ENCODE assay signal across 11 mouse cellular contexts in the genomic region with DNA sequence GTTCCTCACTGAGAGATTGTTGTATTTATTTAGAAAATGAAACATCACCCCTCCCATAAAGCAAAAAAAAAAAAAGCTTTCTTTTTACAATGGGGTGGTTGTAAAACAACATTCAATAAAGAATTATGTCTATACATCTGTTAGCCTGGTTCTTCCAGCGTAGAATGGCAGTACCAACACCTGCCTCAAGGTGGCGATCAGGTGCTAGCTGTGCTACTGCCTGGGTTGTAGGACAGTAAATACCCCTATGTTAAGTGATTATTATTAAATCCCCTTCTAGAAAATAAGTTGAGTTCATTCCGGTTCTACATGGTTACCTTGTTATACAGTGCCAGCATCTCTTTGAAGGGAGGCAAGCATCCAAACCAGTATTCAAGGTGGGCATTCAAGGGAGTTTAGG.
DNase-seq lines count a peak whose midpoint lies in the region; ATAC-seq and TF ChIP-seq lines count a peak whose summit lies in the region.
"Had no signal": no experiment of that assay in that cellular context is flagged by ENCODE, and none has a peak within 500 bp of the region (broad histone marks: within the 10 kb centered on the region; RNA-seq: fewer than 3 reads in every experiment).

No protein-coding gene starts in this region.

- intact Hi-C loops in heart, adult 2 months (cut with DNase I): loop anchor here (1.0 to 5.0 kb wide), 2 partner anchors 164 to 560 kb away; no protein-coding TSS in a partner anchor
- intact Hi-C loops in heart, postnatal 25 days (cut with DNase I): loop anchor here (2.0 to 10.0 kb wide), 2 partner anchors 164 to 368 kb away; a partner anchor contains a TSS
- intact Hi-C loops in left cerebral cortex, postnatal 4 days (cut with DNase I): no loop called here

- no peak for ATAC-seq in erythroid progenitor cell, adult 5-6 weeks (replicated peaks; ENCODE audit: low FRiP score, poor library complexity, severe bottlenecking)

- H3K27ac ChIP-seq in heart, adult 2 months: no peak overlapping the region
- H3K27ac ChIP-seq: embryonic facial prominence, embryonic 13.5 days; limb, embryonic 12.5 days; stomach, embryonic 15.5 days had no signal

- TF ChIP-seq CTCF in heart, adult 2 months (IDR thresholded peaks at IDR 0.05): peak; percentile 91

- H3K9ac ChIP-seq in heart, adult 2 months (ENCODE audit: low read depth, low read length): no peak overlapping the region
- H3K9ac ChIP-seq: embryonic facial prominence, embryonic 13.5 days; limb, embryonic 12.5 days; stomach, embryonic 15.5 days had no signal

- no peaks in the 10 kb centered on the region; the same call in 1 of the 2 replicates for H3K36me3 ChIP-seq in heart, adult 2 months (ENCODE audit: control insufficient read depth, insufficient read depth, low read length)
- H3K36me3 ChIP-seq: stomach, embryonic 15.5 days had no signal

- H3K79me2 ChIP-seq in heart, adult 2 months (replicated peaks; ENCODE audit: control insufficient read depth, insufficient read depth, low read length): no peaks in the 10 kb centered on the region

- WGBS in heart, adult 2 months: 62% methylated on average over 3 of the region's 3 CpGs

- H3K4me1 ChIP-seq in heart, adult 2 months (ENCODE audit: control insufficient read depth, insufficient read depth, low read length): no peaks in the 10 kb centered on the region
- H3K4me1 ChIP-seq: limb, embryonic 12.5 days; stomach, embryonic 15.5 days had no signal

- H3K4me3 ChIP-seq in heart, adult 2 months: no peak overlapping the region
- H3K4me3 ChIP-seq: embryonic facial prominence, embryonic 13.5 days; limb, embryonic 12.5 days; stomach, embryonic 15.5 days had no signal

- H3K27me3 ChIP-seq in heart, adult 2 months (ENCODE audit: control insufficient read depth, insufficient read depth, low read length): no peaks in the 10 kb centered on the region
- H3K27me3 ChIP-seq: embryonic facial prominence, embryonic 13.5 days; limb, embryonic 12.5 days; stomach, embryonic 15.5 days had no signal

- no peak for TF ChIP-seq EP300 in heart, adult 2 months (IDR thresholded peaks at IDR 0.05; ENCODE audit: insufficient read depth, low read depth, low read length)

- peak; percentile 27 to 77 for DNase-seq in heart, adult 2 months
- no peak for DNase-seq in heart, postnatal 25 days (ENCODE audit: low spot score)
- DNase-seq in A20 (ENCODE audit: low read depth, low spot score) (peak; percentile 76), ZHBTc4 (ENCODE audit: low read depth, low spot score) (peak; percentile 33)
- peak; percentile 21 to 37 for DNase-seq in gastrocnemius, adult 8-10 months (ENCODE audit: low spot score in 2 of 2)
- peak; percentile 45 for DNase-seq in left cerebral cortex, postnatal 4 days
- DNase-seq in ovary, postnatal 36 days (ENCODE audit: low spot score): peak; percentile 50

- TF ChIP-seq POLR2A in heart, adult 2 months (IDR thresholded peaks at IDR 0.05; ENCODE audit: insufficient read depth, low read depth, low read length): no peak
